Mouse (Mus musculus) ES-CJ7 (cell line): ENCODE measurements around the gene Cage1.
A peak's percentile ranks its signal among the peaks of the same experiment; 100 is the strongest.

Experiments used
- DNase-seq: peaks from one replicate; pipeline ENCODE4 v3.0.0; 2011; ENCODE audit warnings: low read depth, low spot score

Gene Cage1

DNA sequence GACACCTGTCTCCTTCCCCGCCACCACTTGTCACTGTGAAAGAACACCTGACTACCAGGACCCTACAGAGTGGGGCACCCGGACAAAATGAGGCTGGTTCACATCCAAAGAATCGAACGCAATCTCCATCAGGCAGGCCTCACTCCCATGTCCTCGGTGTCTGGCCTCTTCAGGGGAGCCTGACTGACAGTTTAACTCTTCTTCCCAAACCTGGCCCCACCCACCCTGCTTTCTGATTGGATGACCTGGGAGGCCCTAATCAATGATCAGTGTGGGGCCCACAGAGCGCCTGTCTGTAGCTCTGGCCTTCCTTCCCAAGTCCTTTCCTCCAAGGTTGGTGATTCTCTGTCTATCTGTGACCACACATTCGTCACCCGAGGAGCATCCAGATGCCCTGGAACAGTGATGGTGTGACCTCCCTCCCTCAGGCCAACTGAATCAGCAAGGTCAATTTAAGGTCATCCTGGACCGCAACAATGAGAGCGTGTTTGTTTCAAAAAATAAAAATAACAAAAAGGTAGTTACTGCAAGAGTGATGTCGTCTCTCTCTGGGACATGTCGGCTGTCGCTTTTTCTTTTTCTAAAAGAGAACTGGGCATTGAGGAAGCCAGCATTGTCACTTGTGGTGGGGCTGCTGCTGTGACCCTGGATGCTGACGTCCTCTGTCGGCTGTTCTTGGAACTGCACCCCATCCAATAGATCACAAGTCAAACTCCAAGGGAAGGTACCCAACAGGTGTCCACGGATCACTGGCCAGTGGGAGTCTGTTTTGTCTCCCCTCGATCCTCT is 71.5 kb downstream of the Cage1 start:
- peak; percentile 89 for DNase-seq

DNA sequence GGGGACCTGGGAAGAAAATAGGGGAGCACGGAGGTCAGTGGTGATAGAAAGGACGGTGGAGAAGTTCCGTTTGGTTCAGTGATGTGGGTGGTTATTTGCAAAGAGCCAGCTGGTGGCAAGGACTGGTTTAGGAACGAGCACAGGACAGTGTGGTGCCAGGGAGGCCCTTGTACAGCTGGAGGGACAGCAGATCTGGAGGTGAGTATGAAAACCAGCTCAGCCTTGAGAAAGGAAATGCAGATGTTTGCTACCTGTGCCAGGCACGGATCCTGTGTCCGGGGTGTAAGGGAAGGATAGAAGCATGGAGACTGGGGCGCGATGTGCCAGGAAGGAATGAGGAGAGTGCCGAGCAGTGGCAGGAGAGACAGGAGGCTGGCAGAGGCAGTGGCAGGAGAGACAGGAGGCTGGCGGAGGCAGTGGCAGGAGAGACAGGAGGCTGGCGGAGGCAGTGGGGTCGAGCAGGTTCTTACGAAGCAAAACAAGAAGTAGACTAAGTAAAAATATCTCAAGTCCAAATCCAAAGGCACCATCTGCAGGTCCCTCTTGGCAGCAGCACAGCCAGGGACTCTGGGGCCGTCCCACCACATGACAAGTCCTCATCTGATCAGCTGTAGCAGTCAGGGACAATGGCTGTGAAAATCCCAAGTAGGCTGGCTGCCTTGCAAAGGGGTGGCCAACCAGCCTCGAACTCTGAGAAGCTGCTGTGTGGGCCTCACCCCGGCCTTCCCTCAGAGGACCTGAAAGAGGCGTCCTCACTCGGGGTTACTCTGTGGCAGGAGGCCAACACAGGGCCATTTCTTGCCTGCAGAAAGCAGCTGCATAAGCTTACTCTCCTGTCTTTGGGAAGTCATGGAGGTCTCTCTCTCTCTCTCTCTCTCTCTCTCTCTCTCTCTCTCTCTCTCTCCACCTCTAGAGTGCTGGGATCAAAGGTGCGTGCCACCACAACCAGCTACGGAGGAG is 72.5 kb downstream of the Cage1 start:
- DNase-seq: no peak

DNA sequence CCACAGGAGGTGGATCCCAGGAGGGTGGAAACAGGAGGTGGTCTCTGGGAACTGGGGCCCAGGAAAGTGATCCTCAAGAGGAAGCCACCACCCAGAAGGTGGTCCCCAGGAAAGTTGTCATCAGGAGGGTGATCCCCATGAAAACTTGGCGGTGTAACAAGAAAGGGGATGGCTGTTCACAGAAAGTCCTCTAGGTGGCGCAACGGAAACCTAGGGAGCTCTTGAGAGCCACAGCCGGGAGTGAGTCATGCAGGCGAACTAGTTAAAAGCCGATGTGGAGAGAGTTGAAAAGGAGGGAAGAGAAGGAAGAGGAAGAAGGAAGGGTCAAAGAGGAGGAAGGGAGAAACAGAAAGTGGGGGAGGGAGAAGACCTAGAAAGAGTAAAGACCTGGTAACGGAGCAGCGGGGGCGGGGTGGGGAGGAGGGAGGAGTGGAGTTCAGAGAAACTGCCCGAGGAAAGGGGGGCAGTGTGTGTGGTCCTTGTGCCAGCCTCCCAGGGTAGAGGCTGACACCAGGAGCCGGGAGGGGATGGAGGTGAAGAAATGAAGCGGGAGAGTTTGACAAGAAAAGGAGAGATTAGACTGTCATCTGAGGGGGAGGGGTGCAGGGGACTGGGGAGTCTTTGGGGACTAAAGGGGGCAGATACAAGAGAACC is 73.4 kb downstream of the Cage1 start:
- peak; percentile 88 for DNase-seq

DNA sequence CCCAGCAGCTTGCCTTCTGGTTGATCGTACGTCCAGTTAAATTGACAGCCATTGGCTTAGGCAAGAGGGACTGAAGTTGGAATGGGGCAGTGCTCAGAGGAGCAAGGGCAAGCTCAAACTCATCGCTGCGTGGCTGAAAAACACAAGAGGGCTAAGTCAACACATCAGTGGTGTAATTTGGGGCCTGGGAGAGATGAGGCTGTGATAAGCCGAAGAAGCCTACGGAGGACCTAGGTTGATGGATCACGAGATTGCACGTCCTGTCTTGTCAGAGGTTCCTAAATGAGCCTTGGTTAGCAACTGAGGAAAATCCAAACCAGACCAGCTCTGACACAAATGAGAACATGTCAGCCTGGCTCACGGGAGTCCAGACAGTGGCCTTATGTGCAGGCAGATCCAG is 74.3 kb downstream of the Cage1 start:
- no peak for DNase-seq

DNA sequence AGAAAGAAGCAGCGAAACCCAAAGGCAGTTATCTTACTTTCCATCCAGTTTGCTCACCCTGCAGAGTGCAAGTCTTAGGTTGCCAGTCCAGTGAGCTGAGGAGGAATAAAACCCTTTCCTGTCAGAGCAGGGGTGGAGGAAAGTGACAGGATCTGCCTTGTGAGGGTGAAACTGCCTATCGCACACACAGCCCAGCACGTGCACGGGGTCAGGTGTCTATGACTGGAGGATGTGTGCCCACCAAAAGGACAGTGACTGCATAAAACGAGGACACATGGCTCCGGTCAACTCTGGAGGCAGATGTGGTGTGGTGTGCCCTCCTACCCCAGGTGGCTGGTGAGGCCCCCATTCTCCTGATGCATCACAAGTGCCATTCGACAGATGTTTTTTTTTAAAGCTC is 76.9 kb downstream of the Cage1 start:
- DNase-seq: no peak

DNA sequence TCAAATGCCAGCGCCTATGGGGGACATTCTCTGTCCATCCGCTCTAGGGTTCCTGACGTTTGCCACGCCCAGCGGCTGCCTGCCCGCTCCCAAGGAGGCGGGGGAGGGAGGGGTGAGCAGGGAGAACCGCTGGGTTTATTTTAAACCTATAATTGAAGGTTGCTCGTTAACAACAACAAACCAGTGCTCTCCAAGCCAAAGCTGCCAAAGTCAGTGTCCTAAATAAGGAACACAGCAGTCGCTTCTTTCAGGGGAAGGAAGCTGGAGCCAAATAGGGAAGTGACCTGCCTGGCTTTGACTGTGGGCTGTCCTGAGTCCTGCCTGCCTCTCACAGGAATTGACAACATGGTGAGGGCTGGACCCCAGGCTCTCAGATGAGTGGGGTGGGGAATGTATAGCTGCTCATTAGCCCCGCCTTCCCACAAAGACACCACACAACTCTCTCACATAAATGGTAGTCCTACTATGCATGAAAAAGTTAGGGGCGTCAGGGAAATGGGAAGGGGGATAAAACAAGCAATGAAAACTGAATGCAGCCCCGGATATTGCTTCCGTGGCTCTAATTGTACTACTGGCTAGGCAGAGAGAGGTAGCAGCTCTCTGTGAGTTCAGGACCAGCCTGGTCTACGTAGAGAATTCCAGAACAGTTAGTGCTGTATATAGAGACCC is 77.5 kb downstream of the Cage1 start:
- no peak for DNase-seq

DNA sequence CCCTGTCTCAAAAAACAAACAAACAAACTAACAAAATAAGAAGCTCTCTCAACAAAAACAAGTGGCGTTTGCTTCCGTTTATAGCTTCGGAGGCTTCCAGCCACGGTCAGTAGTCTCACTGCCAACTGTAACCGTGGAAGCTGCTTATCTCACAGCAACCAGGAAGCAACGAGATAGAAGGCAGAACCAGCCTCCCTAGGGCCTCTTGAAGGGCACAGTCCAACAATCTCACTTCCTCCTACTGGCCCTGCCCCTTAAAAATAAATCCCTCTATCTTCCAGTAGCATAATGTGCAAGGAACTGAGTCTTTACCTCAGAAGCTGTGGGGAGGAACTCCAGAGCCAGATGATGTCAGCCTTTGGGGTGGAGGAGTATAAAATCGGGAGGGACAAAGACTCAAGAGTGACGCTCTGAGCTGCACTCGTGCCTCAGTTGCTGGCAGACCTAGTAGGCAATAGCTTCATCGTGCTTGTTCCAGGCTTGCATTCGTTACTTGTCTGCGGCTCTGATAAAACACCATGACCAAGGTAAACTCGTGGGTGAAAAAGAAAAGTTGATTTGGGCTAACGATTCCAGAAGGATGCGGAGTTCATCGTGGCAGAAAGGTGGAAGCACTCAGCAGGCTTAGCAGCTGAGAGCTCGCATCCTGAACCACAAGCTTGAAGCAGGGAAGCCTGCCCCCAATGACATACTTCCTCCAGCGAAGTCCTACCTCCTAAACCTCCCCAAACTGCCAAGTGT is 78.2 kb downstream of the Cage1 start:
- DNase-seq: no peak
